Mouse (Mus musculus) limb, embryonic 14.5 days (tissue): ENCODE results near the gene Lrp5. TPM values are rescaled to one million over a fixed set of nuclear protein-coding genes. Genes with fewer than 3 reads are reported as not detected.

Experiments used
- ATAC-seq: fragments of 200-750 bp; cut with Nextera tagmentation; 2 replicates; pipeline ENCODE4 v1.8.0; 2017; ENCODE audit warnings: low read depth, moderate number of reproducible peaks, moderate TSS enrichment; ENCODE audit not compliant: low FRiP score
- DNase-seq: peaks from one replicate; pipeline ENCODE4 v3.0.0-alpha.2; 2015; ENCODE audit warnings: low spot score
- H3K27ac ChIP-seq: fragments of 300-500 bp; sonication (generic); replicated peaks from 2 replicates; pipeline ENCODE4 v1.5.1; 2014; ENCODE audit warnings: low read depth, mild to moderate bottlenecking, low read length, moderate library complexity, mixed read lengths
- H3K27me3 ChIP-seq: fragments of 300-500 bp; sonication (generic); 2 replicates; pipeline ENCODE4 v1.6.1; 2014; ENCODE audit warnings: low read length, mixed read lengths; ENCODE audit not compliant: control insufficient read depth, insufficient read depth
- H3K36me3 ChIP-seq: fragments of 300-500 bp; sonication (generic); 2 replicates; pipeline ENCODE4 v1.6.1; 2014; ENCODE audit warnings: mild to moderate bottlenecking, low read length, moderate library complexity, mixed read lengths; ENCODE audit not compliant: control insufficient read depth, insufficient read depth
- H3K4me1 ChIP-seq: fragments of 300-500 bp; sonication (generic); 2 replicates; pipeline ENCODE4 v1.6.1; 2014; ENCODE audit warnings: antibody characterized with exemption, low read length, mixed read lengths; ENCODE audit not compliant: control insufficient read depth, insufficient read depth
- H3K4me2 ChIP-seq: fragments of 300-500 bp; sonication (generic); replicated peaks from 2 replicates; pipeline ENCODE4 v1.6.1; 2014; ENCODE audit warnings: low read depth, mild to moderate bottlenecking, low read length, moderate library complexity; ENCODE audit not compliant: severe bottlenecking
- H3K4me3 ChIP-seq: fragments of 300-500 bp; sonication (generic); replicated peaks from 2 replicates; pipeline ENCODE4 v1.5.1; 2014; ENCODE audit warnings: low read length
- H3K9ac ChIP-seq: fragments of 300-500 bp; sonication (generic); 2 replicates; pipeline ENCODE4 v1.6.1; 2014; ENCODE audit warnings: mild to moderate bottlenecking, low read depth, low read length, moderate library complexity; ENCODE audit not compliant: severe bottlenecking
- H3K9me3 ChIP-seq: fragments of 300-500 bp; sonication (generic); 2 replicates; pipeline ENCODE4 v1.6.1; 2016; ENCODE audit warnings: low read length; ENCODE audit not compliant: control insufficient read depth
- POLR2A ChIP-seq: fragments of 200-500 bp; IDR thresholded peaks from 2 replicates; pipeline ENCODE4 v1.8.0; 2012; ENCODE audit warnings: inconsistent platforms, mild to moderate bottlenecking, moderate library complexity, borderline replicate concordance; ENCODE audit not compliant: insufficient read depth, insufficient read length; ENCODE audit errors: extremely low read depth
- WGBS: fragments of 180-500 bp; shearing (Covaris S2); extraction: QIAGEN DNeasy Blood & Tissue Kit; methylation state at CpG from one replicate; pipeline ENCODE4 v1.1.7; 2014; 5-methylcytosine and 5-hydroxymethylcytosine counted together
- polyA plus RNA-seq, 2 experiments: library from polyadenylated mRNA; depleted of rRNA in 1 of 2; stranded (reverse) in 1 of 2; unstranded in 1 of 2; fragments of >200 nt; fragmentation: Nextera tagmentation in 1 of 2; extraction: Ambion mirVana in 1 of 2; gene quantifications; 2 replicates each; pipeline versions ENCODE4 v1.2.1 to v1.2.3; 2012 to 2014

Lrp5 gene
- polyA plus RNA-seq, 2 experiments = 9.5 to 36.3 TPM

- Histone ChIP-seq H3K4me3 (no peak overlapping the region), H3K4me2 (no peak overlapping the region), H3K4me1 (peaks cover 43% of the 10 kb centered on the region), H3K27me3 (no peaks in the 10 kb centered on the region), H3K27ac (peak overlapping the region; percentile 58), H3K9me3 (no peaks in the 10 kb centered on the region), H3K9ac (peak overlapping the region; percentile 5), H3K36me3 (peaks cover 36% of the 10 kb centered on the region)
- TF ChIP-seq POLR2A = no peak
- DNase-seq = peak; percentile 30
- WGBS = 26% methylated on average over 8 of the region's 8 CpGs
- peak; percentile 45; the same call in 1 of the 2 replicates for ATAC-seq
Observed at GRCm38 (mm10) chr19:3638698-3639097, 47.7 kb downstream of the Lrp5 start.

DNA sequence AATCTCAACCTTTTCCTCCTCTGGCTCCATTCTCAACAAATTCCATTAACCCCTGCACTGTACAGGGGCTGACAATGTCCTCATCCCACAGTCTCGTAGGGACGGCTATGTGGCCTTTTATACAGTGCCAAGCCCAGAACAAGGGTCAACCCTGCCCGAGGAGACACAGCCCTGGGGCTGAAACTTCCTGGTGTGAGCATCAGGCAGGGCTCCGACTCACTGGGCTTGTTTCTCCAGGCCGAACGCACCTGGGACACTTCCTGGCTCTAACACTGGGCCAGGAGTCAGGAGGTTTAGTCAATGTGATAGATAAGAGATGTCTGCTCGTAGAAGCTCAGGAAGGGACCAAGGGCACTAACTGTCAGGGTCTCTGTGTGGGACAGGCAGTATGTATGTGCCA, 54.3 kb downstream of the Lrp5 start:
- no peak for TF ChIP-seq POLR2A
- Histone ChIP-seq H3K4me1 (no peaks in the 10 kb centered on the region), H3K9ac (no peak overlapping the region), H3K4me2 (no peak overlapping the region), H3K27ac (no peak overlapping the region), H3K4me3 (no peak overlapping the region), H3K27me3 (no peaks in the 10 kb centered on the region), H3K36me3 (peaks cover 51% of the 10 kb centered on the region), H3K9me3 (no peaks in the 10 kb centered on the region)
- ATAC-seq = no peak
- WGBS = 89% methylated on average over 7 of the region's 7 CpGs
- no peak for DNase-seq

GRCm38 (mm10) chr19:3631431-3631830, 54.9 kb downstream of the Lrp5 start:
- H3K9ac ChIP-seq = no peak overlapping the region
- peaks cover 57% of the 10 kb centered on the region for H3K36me3 ChIP-seq
- TF ChIP-seq POLR2A = no peak
- no peaks in the 10 kb centered on the region for H3K9me3 ChIP-seq
- no peak overlapping the region for H3K27ac ChIP-seq
- H3K4me2 ChIP-seq = no peak overlapping the region
- WGBS = 90% methylated on average over 5 of the region's 5 CpGs
- H3K4me3 ChIP-seq = no peak overlapping the region
- no peak for ATAC-seq
- no peaks in the 10 kb centered on the region for H3K4me1 ChIP-seq
- no peaks in the 10 kb centered on the region for H3K27me3 ChIP-seq
- DNase-seq = no peak

DNA sequence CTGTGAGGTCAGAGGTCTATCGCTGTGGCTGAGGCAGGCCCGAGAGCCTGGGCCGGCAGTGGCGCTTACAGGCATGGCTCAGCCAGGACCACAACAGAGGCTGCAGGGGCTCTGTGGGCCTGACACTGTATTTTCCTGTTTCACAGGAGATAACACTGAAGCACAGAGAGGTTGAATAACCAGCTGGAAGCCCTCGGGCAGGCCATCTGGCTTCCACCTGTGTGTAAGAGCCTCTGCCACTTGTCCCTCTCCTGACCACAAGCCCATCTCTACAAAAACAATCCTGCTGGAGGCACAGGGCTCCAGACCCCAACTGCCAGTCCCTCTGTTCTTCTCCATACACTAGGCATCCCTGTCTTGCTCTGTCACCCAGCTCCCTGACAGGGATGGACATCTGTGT, 55.9 kb downstream of the Lrp5 start:
- H3K27me3 ChIP-seq = no peaks in the 10 kb centered on the region

GRCm38 (mm10) chr19:3630027-3630426, 56.3 kb downstream of the Lrp5 start:
- Histone ChIP-seq H3K4me3 (no peak overlapping the region), H3K4me1 (no peaks in the 10 kb centered on the region), H3K27ac (no peak overlapping the region), H3K4me2 (no peak overlapping the region), H3K36me3 (peaks cover 61% of the 10 kb centered on the region), H3K9ac (no peak overlapping the region), H3K9me3 (no peaks in the 10 kb centered on the region), H3K27me3 (no peaks in the 10 kb centered on the region)
- 90% methylated on average over 20 of the region's 20 CpGs for WGBS
- TF ChIP-seq POLR2A = no peak
- no peak for DNase-seq
- no peak for ATAC-seq

More for the DNA sequence above, 55.9 kb downstream of the Lrp5 start:
- 60% methylated on average over 5 of the region's 5 CpGs for WGBS
- no peak for TF ChIP-seq POLR2A
- H3K4me2 ChIP-seq = no peak overlapping the region
- no peak overlapping the region for H3K27ac ChIP-seq
- DNase-seq (no peak), ATAC-seq (no peak)
- H3K4me1 ChIP-seq = no peaks in the 10 kb centered on the region
- no peaks in the 10 kb centered on the region for H3K9me3 ChIP-seq
- no peak overlapping the region for H3K4me3 ChIP-seq
- peaks cover 61% of the 10 kb centered on the region for H3K36me3 ChIP-seq
- no peak overlapping the region for H3K9ac ChIP-seq

- H3K4me1 ChIP-seq = no peaks in the 10 kb centered on the region
- H3K36me3 ChIP-seq = peaks cover 70% of the 10 kb centered on the region
- H3K27ac ChIP-seq = no peak overlapping the region
- DNase-seq (no peak), ATAC-seq (no peak)
- H3K9me3 ChIP-seq = no peaks in the 10 kb centered on the region
- H3K4me2 ChIP-seq = no peak overlapping the region
- no peaks in the 10 kb centered on the region for H3K27me3 ChIP-seq
- no peak for TF ChIP-seq POLR2A
- WGBS = 96% methylated on average over 8 of the region's 8 CpGs
- H3K4me3 ChIP-seq = no peak overlapping the region
- H3K9ac ChIP-seq = no peak overlapping the region
Observed at GRCm38 (mm10) chr19:3628223-3628622, 58.1 kb downstream of the Lrp5 start.
